Mouse (Mus musculus): ENCODE measurements around the gene Cryga.
"Not testable (repeated sequence)": the region's sequence is repeated elsewhere in the genome, so short reads cannot be mapped to it uniquely, and the experiment has no call there.

Gene Cryga

DNA sequence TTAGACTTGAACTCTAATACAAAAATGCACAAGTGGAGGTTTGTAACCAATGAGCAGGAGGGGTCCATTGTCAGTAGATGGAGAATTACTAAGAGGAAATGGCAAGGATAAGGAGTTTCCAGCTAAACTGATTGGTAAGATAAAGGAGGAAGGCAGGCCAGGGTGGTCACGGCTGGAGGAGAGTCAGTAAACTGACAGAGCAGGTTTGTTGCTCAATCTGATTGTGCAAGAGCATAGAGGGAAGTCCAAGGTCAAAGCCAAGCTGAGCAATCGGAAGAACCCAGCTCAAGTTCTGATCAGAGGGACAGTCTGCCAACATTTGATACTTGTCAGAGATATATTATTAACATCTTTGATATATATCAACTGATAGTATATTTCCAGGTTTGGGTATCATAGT lies 12.8 kb downstream of the Cryga start:
- DNase-seq (ENCODE audit: low spot score), result no peak

DNA sequence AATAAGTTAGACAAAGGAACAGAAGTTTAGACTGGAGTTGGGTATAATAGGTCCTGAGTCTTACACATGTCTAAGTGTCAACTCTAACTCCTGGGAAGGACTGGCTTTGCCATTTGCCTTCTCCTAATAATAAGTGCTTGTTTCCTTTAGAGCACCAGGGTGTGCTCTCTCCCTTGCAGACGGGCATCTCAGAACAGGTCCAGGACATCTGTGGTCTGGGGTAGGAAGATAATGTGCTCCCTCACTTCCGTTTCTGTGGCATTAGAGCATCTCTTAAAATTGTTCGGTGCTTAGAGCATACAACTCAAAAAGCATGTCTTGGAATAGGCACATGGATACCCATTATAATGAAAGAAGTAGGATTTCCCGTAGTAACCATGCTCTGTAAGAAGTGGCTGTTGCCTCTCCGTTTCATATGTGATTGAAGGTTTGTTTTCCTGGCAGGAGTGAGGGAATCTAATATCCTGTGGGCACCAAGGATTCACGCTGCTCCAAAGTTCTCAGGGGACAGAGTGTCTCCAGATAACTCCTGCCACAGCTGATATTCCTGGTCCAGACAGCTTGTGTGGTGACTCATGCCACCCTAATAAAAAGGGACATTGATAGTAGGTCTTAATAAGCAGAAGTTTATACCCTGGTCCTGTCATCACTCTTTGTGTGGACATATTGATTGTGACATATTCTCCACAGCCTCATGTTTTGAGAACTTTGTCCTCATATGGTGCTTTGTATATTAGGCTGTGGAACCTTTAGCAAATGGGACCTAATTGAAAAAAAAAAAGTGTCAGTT lies 14.4 kb downstream of the Cryga start:
- DNase-seq (ENCODE audit: low spot score), result no peak

DNA sequence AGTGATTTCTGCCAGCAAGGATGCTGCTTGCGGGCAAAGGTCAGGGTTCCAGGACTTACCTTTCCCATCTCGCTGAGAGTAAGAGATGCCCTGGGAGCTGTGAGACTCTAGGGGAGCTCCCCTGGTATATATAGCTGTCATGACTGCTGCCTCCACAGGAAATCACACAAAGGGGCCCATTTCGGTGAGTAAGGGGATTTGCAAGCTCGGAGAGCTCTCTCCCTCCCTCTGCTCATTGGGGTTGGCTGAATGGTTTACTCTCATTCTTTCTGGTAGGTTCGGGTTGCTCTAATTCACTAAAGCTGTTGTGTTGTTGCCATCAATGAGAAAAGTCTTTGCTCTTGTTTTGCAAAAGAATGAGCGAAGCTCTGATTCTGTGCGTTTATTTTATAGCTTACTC lies 21.0 kb downstream of the Cryga start, which contains the start of gene Crygb:
Gene Crygb (minus strand): TSS at position 101 of the 400 bp plus-strand sequence.
- DNase-seq (ENCODE audit: low spot score), result no peak

DNA sequence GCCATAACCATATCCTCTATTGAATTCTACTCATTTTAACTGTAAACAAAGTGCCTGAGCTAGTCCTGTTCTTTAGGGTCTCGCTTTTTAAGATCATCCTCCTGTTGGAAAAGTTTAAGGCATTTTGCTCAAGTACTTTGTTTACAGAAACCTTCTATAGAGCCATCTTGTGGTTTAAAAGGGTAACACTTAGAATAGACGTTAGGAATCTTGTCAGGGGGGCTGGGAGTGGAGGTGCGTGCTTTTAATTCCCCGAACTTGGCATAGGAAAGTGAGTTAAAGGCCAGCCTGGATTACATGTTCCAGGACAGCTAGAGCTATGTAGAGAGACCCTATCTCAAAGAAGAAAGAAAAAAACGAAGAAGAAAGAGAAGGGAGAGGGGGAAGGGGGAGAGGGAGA lies 27.6 kb downstream of the Cryga start:
- DNase-seq (ENCODE audit: low spot score), result no peak

DNA sequence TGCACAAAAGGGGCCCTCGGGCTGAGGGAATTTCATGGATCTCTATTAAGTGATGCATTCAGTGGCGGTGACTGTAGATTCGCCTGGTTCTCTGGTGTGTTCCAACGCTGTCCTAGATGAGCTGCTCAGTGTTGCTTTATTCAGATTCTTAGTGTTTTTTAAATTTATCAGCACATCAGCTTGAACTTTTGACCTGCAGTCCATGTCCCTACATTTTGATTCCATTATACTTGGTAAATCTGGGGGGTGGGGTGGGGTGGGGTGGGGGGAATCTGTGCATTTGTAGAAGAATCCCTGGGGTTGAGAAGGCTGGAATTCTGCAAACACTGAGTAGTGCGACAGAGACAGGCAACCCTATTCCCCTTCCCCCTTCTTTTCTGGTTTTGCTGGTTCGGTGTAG lies 29.6 kb downstream of the Cryga start, which contains the start of gene Crygc:
Gene Crygc (minus strand): TSS at position 101 of the 400 bp plus-strand sequence.
- DNase-seq (ENCODE audit: low spot score), result no peak

DNA sequence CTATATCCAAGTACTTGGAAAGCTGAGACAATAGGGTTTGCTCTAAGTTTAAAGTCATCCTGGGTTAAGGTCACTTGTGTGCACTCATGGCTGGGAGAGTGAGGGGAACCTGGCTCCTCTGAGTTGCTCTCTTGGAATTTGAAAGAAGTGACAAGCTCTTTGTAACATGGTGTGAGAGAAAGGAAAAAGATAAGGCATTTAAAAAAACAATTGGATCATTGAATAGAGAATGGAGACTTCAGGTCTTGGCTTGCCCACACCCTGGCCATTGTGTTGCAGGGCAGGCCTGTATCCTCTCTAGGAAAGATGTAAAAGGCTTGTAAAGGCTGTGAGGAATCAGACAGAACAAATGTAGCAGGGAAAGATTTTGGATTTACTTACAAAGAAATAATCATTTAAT lies 35.3 kb downstream of the Cryga start:
- no peak for DNase-seq (ENCODE audit: low spot score)

DNA sequence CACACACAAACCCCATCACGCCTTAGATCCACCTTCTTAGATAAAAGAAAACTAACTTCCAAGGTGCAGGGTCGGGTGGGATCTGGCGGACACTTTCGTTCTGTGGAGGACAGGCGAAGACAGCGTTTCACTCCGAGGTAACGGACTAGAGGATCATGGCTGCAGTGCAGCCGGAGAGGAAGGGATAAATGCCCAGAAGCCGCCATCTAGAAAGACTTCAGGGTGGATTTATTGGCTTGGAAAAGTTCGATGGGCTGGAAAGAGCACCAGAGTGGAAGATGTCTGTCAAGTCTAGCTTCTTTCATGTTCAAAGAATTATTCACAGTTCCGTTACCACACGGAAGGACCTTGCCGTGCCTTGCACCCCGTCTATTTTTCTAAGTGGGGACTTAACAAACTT lies 39.0 kb downstream of the Cryga start:
- DNase-seq (ENCODE audit: low spot score), result no peak

DNA sequence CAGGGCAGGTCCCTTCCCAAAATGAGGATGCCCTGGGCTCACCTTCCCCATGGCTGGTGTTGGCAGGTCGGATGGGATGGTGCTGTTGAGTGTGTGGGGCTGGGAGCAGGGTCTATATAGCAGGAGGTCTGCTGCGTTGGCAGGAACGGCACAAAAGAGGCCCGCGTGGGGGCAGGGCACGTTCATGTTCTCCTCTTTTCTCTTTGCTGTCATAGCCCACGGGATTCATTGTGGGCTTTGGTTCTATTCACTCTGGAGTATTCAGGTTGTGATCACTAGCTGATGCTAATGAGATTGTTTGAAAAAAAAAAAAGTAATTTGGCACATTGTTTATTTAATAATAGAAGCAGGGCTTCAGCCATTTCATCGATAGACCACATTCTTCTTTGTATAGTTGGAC lies 39.8 kb downstream of the Cryga start, which contains the start of gene Crygd:
Gene Crygd (minus strand): TSS at position 101 of the 400 bp plus-strand sequence.
- no peak for DNase-seq (ENCODE audit: low spot score)

DNA sequence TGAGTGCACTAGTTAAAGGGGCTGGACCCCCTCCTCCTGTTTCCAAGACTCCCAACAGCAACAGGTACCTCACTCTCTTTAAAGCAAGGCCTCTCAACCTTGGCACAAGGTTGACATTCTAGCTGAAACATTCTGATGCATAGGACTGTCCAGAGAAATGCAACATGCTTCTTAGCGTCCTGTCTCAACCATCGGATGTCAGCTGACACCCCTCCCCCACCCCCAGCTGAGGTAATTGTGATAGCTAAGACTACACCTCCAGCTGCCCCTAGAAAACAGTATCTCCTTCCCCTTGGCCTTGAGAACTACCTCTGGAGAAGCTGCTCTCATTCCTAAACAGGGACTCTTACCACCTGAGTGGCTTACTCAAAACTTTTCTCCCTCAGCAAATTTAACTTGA lies 51.0 kb downstream of the Cryga start:
- no peak for DNase-seq (ENCODE audit: low spot score)

DNA sequence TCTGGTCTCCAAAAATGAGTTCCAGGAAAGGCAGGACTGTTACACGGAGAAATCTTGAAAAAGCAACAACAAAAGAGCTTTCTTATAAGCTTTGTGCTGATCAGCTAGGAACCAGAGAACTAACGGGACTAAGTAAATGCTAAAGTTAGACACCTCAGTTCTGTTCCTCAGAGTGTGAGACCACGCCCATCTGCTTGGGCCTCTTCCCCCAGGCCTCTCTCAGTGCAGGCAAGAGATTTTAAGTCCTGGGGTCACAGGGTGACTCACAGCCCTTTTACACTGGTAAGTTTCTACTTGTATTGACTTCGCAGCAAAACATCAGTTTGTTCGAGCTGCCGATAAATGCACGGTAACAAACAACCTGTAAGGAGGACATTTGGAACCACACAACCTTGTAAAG lies 51.5 kb downstream of the Cryga start:
- no peak for DNase-seq (ENCODE audit: low spot score)

DNA sequence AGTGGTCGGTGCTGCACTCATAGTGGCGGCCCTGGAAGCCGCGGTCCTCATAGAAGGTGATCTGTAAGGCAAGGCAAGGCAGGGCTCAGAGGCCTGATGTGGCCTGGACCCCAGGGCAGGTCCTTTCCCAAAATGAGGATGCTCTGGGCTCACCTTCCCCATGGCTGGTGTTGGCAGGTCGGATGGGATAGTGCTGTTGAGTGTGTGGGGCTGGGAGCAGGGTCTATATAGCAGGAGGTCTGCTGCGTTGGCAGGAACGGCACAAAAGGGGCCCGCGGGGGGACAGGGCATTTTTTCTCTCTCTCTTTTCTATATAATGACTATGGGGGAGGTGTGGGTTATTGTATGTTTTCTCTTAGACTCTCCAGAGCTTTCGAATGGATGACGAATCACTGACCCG lies 52.2 kb downstream of the Cryga start, which contains the start of gene Cryge:
Gene Cryge (minus strand): TSS at position 198 of the 400 bp plus-strand sequence.
- not testable (repeated sequence) for DNase-seq (ENCODE audit: low spot score)

All from spleen, adult 12 weeks (tissue).